Mouse (Mus musculus) CH12.LX (cell line): ENCODE measurements around the gene Agap1. TPM values are rescaled to one million over a fixed set of nuclear protein-coding genes. Genes with fewer than 3 reads are reported as not detected.

Source experiments
- DNase-seq: peaks from one replicate; pipeline ENCODE4 v3.0.0-alpha.2; 2013; ENCODE audit errors: extremely low read depth
- H3K27ac ChIP-seq: 2 replicates; pipeline ENCODE4 v1.5.1; 2012; ENCODE audit warnings: low read depth, mild to moderate bottlenecking, control low read depth, moderate library complexity; ENCODE audit not compliant: insufficient read depth
- H3K27me3 ChIP-seq: replicated peaks from 2 replicates; pipeline ENCODE3; 2012; ENCODE audit warnings: inconsistent platforms
- H3K36me3 ChIP-seq, 2 experiments: replicated peaks in 1 of 2; 2 replicates each; pipeline versions ENCODE3 to v1.6.1; 2012; ENCODE audit warnings: inconsistent platforms in 1 of 2, low read length in 1 of 2, mild to moderate bottlenecking in 1 of 2, mixed read lengths in 1 of 2, moderate library complexity in 1 of 2; ENCODE audit not compliant: control insufficient read depth in 1 of 2, insufficient read depth in 1 of 2
- H3K4me1 ChIP-seq, 2 experiments: 2 replicates each; pipeline ENCODE4 v1.6.1; 2012; ENCODE audit warnings: inconsistent platforms in 1 of 2, moderate library complexity in 1 of 2; ENCODE audit not compliant: insufficient read depth in 2 of 2, control insufficient read depth in 1 of 2
- H3K4me2 ChIP-seq: 2 replicates; pipeline ENCODE4 v1.6.1; 2012; ENCODE audit warnings: low read depth, mild to moderate bottlenecking, control low read depth; ENCODE audit not compliant: poor library complexity, insufficient read depth, severe bottlenecking
- H3K4me3 ChIP-seq, 3 experiments: fragments of 150-350 bp in 1 of 3; sonication (generic) in 1 of 3; replicated peaks in 1 of 3; 2 replicates each; pipeline versions ENCODE3 to v1.5.1; 2011 to 2012; ENCODE audit warnings: low read depth in 2 of 3, low read length in 2 of 3, mild to moderate bottlenecking in 2 of 3, moderate library complexity in 2 of 3, control low read depth in 1 of 3, improper control_type of control experiment in 1 of 3, inconsistent platforms in 1 of 3, mixed read lengths in 1 of 3; ENCODE audit not compliant: poor library complexity in 1 of 3
- H3K79me2 ChIP-seq: replicated peaks from 2 replicates; pipeline ENCODE4 v1.6.1; 2012; ENCODE audit warnings: mild to moderate bottlenecking, moderate library complexity; ENCODE audit not compliant: control insufficient read depth, poor library complexity, insufficient read depth, severe bottlenecking; ENCODE audit errors: extremely low read depth
- H3K9ac ChIP-seq: 2 replicates; pipeline ENCODE4 v1.6.1; 2012; ENCODE audit warnings: low read depth, mild to moderate bottlenecking, control low read depth, moderate library complexity; ENCODE audit not compliant: insufficient read depth
- H3K9me3 ChIP-seq: replicated peaks from 2 replicates; pipeline ENCODE3; 2012; ENCODE audit warnings: low read length, inconsistent platforms, mixed read lengths
- BHLHE40 ChIP-seq: IDR thresholded peaks from 2 replicates; pipeline ENCODE4 v1.6.1; 2011; ENCODE audit warnings: mild to moderate bottlenecking, low read depth, low read length, improper control_type of control experiment
- CHD1 ChIP-seq: IDR thresholded peaks from 2 replicates; pipeline ENCODE4 v1.6.1; 2012; ENCODE audit warnings: low read depth, low read length, improper control_type of control experiment, inconsistent platforms
- CTCF ChIP-seq, 2 experiments: IDR thresholded peaks in 1 of 2; conservative IDR thresholded peaks in 1 of 2; 2 replicates each; pipeline ENCODE4 v1.5.1; 2011 to 2012; ENCODE audit warnings: low read depth in 2 of 2, low read length in 2 of 2, improper control_type of control experiment in 1 of 2, inconsistent platforms in 1 of 2, mild to moderate bottlenecking in 1 of 2, moderate library complexity in 1 of 2
- ELF1 ChIP-seq: IDR thresholded peaks from 2 replicates; pipeline ENCODE4 v1.6.1; 2014; ENCODE audit warnings: low read depth, mild to moderate bottlenecking, inconsistent platforms, low read length, improper control_type of control experiment
- ETS1 ChIP-seq: conservative IDR thresholded peaks from 2 replicates; pipeline ENCODE4 v1.6.1; 2012; ENCODE audit warnings: low read depth, mild to moderate bottlenecking, inconsistent platforms, low read length, improper control_type of control experiment, moderate library complexity
- HCFC1 ChIP-seq: IDR thresholded peaks from 2 replicates; pipeline ENCODE4 v1.6.1; 2012; ENCODE audit warnings: low read depth, mild to moderate bottlenecking, inconsistent platforms, low read length, improper control_type of control experiment
- JUN ChIP-seq: IDR thresholded peaks from 2 replicates; pipeline ENCODE4 v1.6.1; 2011; ENCODE audit warnings: low read depth, mild to moderate bottlenecking, low read length, improper control_type of control experiment, moderate library complexity; ENCODE audit not compliant: insufficient read depth
- JUND ChIP-seq: conservative IDR thresholded peaks from 2 replicates; pipeline ENCODE4 v1.6.1; 2011; ENCODE audit warnings: low read depth, low read length, improper control_type of control experiment
- KAT2A ChIP-seq: IDR thresholded peaks from 2 replicates; pipeline ENCODE4 v1.6.1; 2012; ENCODE audit warnings: low read length, improper control_type of control experiment, inconsistent platforms; ENCODE audit not compliant: insufficient replicate concordance
- MAFK ChIP-seq: IDR thresholded peaks from 2 replicates; pipeline ENCODE4 v1.6.1; 2011; ENCODE audit warnings: low read length, improper control_type of control experiment; ENCODE audit not compliant: insufficient replicate concordance
- MAX ChIP-seq: IDR thresholded peaks from 2 replicates; pipeline ENCODE4 v1.6.1; 2011; ENCODE audit warnings: low read length, improper control_type of control experiment
- MAZ ChIP-seq: IDR thresholded peaks from 2 replicates; pipeline ENCODE4 v1.6.1; 2012; ENCODE audit warnings: low read depth, mild to moderate bottlenecking, inconsistent platforms, low read length, improper control_type of control experiment, moderate library complexity
- MXI1 ChIP-seq: IDR thresholded peaks from 2 replicates; pipeline ENCODE4 v1.6.1; 2011; ENCODE audit warnings: mild to moderate bottlenecking, low read depth, low read length, improper control_type of control experiment
- MYC ChIP-seq: IDR thresholded peaks from 2 replicates; pipeline ENCODE4 v1.6.1; 2011; ENCODE audit warnings: low read depth, mild to moderate bottlenecking, improper control_type of control experiment, low read length
- PAX5 ChIP-seq: IDR thresholded peaks from 2 replicates; pipeline ENCODE4 v1.6.1; 2012; ENCODE audit warnings: low read length, inconsistent platforms, mixed read lengths
- POLR2A ChIP-seq: IDR thresholded peaks from 2 replicates; pipeline ENCODE4 v1.6.1; 2011; ENCODE audit warnings: low read depth, mild to moderate bottlenecking, improper control_type of control experiment, low read length
- POLR2AphosphoS2 ChIP-seq: IDR thresholded peaks from 2 replicates; pipeline ENCODE4 v1.6.1; 2011; ENCODE audit warnings: low read depth, low read length, improper control_type of control experiment
- RAD21 ChIP-seq: IDR thresholded peaks from 2 replicates; pipeline ENCODE4 v1.6.1; 2011; ENCODE audit warnings: low read depth, mild to moderate bottlenecking, low read length, improper control_type of control experiment, moderate library complexity
- RCOR1 ChIP-seq: conservative IDR thresholded peaks from 2 replicates; pipeline ENCODE4 v1.6.1; 2012; ENCODE audit warnings: low read depth, mild to moderate bottlenecking, inconsistent platforms, low read length, improper control_type of control experiment
- TBP ChIP-seq: conservative IDR thresholded peaks from 2 replicates; pipeline ENCODE4 v1.6.1; 2011; ENCODE audit warnings: low read depth, low read length, improper control_type of control experiment
- TCF12 ChIP-seq: IDR thresholded peaks from 2 replicates; pipeline ENCODE4 v1.6.1; 2014; ENCODE audit warnings: low read depth, mild to moderate bottlenecking, inconsistent platforms, low read length, improper control_type of control experiment
- USF1 ChIP-seq: IDR thresholded peaks from 2 replicates; pipeline ENCODE4 v1.6.1; 2014; ENCODE audit warnings: low read depth, mild to moderate bottlenecking, inconsistent platforms, low read length, improper control_type of control experiment
- ZC3H11A ChIP-seq: IDR thresholded peaks from 2 replicates; pipeline ENCODE4 v1.6.1; 2012; ENCODE audit warnings: low read depth, mild to moderate bottlenecking, inconsistent platforms, low read length, improper control_type of control experiment
- ZKSCAN1 ChIP-seq: IDR thresholded peaks from 2 replicates; pipeline ENCODE4 v1.6.1; 2012; ENCODE audit warnings: low read depth, inconsistent platforms, low read length, improper control_type of control experiment, borderline replicate concordance
- ZMIZ1 ChIP-seq: IDR thresholded peaks from 2 replicates; pipeline ENCODE4 v1.6.1; 2012; ENCODE audit warnings: low read depth, mild to moderate bottlenecking, inconsistent platforms, low read length, improper control_type of control experiment
- dilution Hi-C: fragments of 300-500 bp; cut with MboI; formaldehyde crosslinking; loops from 2 replicates; pipeline ENCODE4 v1.14.3; 2020; ENCODE audit warnings: low sequenced_read_pairs; ENCODE audit not compliant: extremely low pct_unique_long_range_greater_than_20kb, extremely low pct_ligation_motif_present
- in situ Hi-C: fragments of 300-500 bp; cut with MboI; formaldehyde crosslinking; loops from 3 replicates; pipeline ENCODE4 v1.14.3; 2019; ENCODE audit warnings: low sequenced_read_pairs, low pct_ligation_motif_present, low pct_unique_long_range_greater_than_20kb, mixed read lengths
- polyA plus RNA-seq: library from polyadenylated mRNA; unstranded; fragments of >175 nt; gene quantifications from 2 replicates; pipeline ENCODE4 v1.2.1, GENCODE M21; 2012; ENCODE audit warnings: low read depth; ENCODE audit not compliant: insufficient read length
- total RNA-seq, 2 experiments: library from RNA; depleted of rRNA; stranded (reverse); fragments of 300-350 nt in 1 of 2; fragments of >200 nt in 1 of 2; gene quantifications; 2 replicates each; pipeline ENCODE4 v1.2.3; 2012 to 2014

The Agap1 gene
- total and polyA plus RNA-seq, 3 experiments, result not detected

DNA sequence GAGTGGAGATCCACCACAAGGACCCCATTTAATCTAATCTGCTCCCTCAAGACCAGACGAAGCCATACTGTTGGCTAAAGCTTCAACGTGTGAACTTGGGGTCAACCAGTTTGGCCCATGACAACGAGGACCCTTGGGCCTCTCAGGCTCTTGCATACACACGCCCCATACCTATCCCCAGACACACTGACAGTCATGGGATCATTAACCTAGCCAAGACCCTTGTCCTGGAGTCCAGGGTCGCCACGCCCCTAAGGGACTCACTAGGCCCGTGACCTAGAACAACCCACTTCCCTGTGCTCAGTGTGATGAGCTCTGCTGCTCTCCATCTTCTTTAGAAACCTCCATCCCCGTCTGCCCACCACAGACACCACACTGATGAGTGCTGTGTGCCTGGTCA is 429.7 kb downstream of the Agap1 start:
- TF ChIP-seq RAD21 (no peak), POLR2A (no peak), POLR2AphosphoS2 (no peak), JUND (no peak), BHLHE40 (no peak), PAX5 (no peak), CHD1 (no peak), HCFC1 (no peak), TCF12 (no peak), MYC (no peak), ELF1 (no peak), ETS1 (no peak), JUN (no peak)
- Histone ChIP-seq H3K9me3 (peaks cover 97% of the 10 kb centered on the region), H3K27me3 (no peaks in the 10 kb centered on the region), H3K9ac (no peak overlapping the region), H3K79me2 (no peaks in the 10 kb centered on the region), H3K36me3 (no peaks in the 10 kb centered on the region), H3K4me2 (no peak overlapping the region), H3K27ac (no peak overlapping the region), H3K4me3 (no peak overlapping the region), H3K4me1 (no peaks in the 10 kb centered on the region)
- in situ Hi-C loops, result no loop called here
- dilution Hi-C loops, result no loop called here
- no peak for DNase-seq

GRCm38 (mm10) chr1:89885696-89886095 is 431.1 kb downstream of the Agap1 start:
- dilution Hi-C loops (no loop called here), in situ Hi-C loops (no loop called here)
- DNase-seq, result no peak
- no peaks in the 10 kb centered on the region for H3K4me1 ChIP-seq
- H3K27me3 ChIP-seq, result no peaks in the 10 kb centered on the region
- no peaks in the 10 kb centered on the region for H3K79me2 ChIP-seq
- H3K27ac ChIP-seq, result no peak overlapping the region
- no peak overlapping the region for H3K4me3 ChIP-seq
- H3K36me3 ChIP-seq, result no peaks in the 10 kb centered on the region
- H3K9ac ChIP-seq, result no peak overlapping the region
- H3K4me2 ChIP-seq, result no peak overlapping the region
- TF ChIP-seq ZMIZ1 (no peak), CTCF (conservative IDR thresholded peaks at IDR 0.05 in 1 of 2, IDR thresholded peaks at IDR 0.05 in 1 of 2; ENCODE audit: low read depth in 2 of 2, low read length in 2 of 2) (no peak), TBP (no peak), MXI1 (no peak), USF1 (no peak), ZC3H11A (no peak), TCF12 (no peak), ZKSCAN1 (no peak), RCOR1 (no peak), MAX (no peak), KAT2A (no peak), RAD21 (no peak), MAZ (no peak), CHD1 (no peak), MAFK (no peak)
- peaks cover 94% of the 10 kb centered on the region for H3K9me3 ChIP-seq
